Mouse (Mus musculus) limb, embryonic 15.5 days (tissue): ENCODE measurements around the gene Fabp2. TPM values are rescaled to one million over a fixed set of nuclear protein-coding genes. Genes with fewer than 3 reads are reported as not detected.
"Not testable (repeated sequence)": the region's sequence is repeated elsewhere in the genome, so short reads cannot be mapped to it uniquely, and the experiment has no call there.

ENCODE experiments used
- ATAC-seq: fragments of 200-750 bp; cut with Nextera tagmentation; 2 replicates; pipeline ENCODE4 v1.8.0; 2017; ENCODE audit warnings: low read depth, moderate TSS enrichment; ENCODE audit not compliant: insufficient number of reproducible peaks, low FRiP score, low TSS enrichment
- H3K27ac ChIP-seq: fragments of 300-500 bp; sonication (generic); 2 replicates; pipeline ENCODE4 v1.5.1; 2015; ENCODE audit warnings: moderate library complexity, mild to moderate bottlenecking, inconsistent platforms
- H3K27me3 ChIP-seq: fragments of 300-500 bp; sonication (generic); 2 replicates; pipeline ENCODE4 v1.6.1; 2015; ENCODE audit warnings: inconsistent platforms
- H3K36me3 ChIP-seq: fragments of 300-500 bp; sonication (generic); 2 replicates; pipeline ENCODE4 v1.6.1; 2015; ENCODE audit warnings: inconsistent platforms
- H3K4me1 ChIP-seq: fragments of 300-500 bp; sonication (generic); 2 replicates; pipeline ENCODE4 v1.6.1; 2015; ENCODE audit warnings: inconsistent platforms
- H3K4me2 ChIP-seq: fragments of 300-500 bp; sonication (generic); 2 replicates; pipeline ENCODE4 v1.6.1; 2015; ENCODE audit warnings: mild to moderate bottlenecking, inconsistent platforms
- H3K4me3 ChIP-seq: fragments of 300-500 bp; sonication (generic); 2 replicates; pipeline ENCODE4 v1.5.1; 2015; ENCODE audit warnings: mild to moderate bottlenecking, inconsistent platforms
- H3K9ac ChIP-seq: fragments of 300-500 bp; sonication (generic); 2 replicates; pipeline ENCODE4 v1.6.1; 2015; ENCODE audit warnings: inconsistent platforms
- H3K9me3 ChIP-seq: fragments of 300-500 bp; sonication (generic); 2 replicates; pipeline ENCODE4 v1.6.1; 2016; ENCODE audit warnings: inconsistent platforms
- WGBS: fragments of 180-500 bp; shearing (Covaris S2); methylation state at CpG from one replicate; pipeline ENCODE4 v1.1.7; 2015; 5-methylcytosine and 5-hydroxymethylcytosine counted together
- polyA plus RNA-seq: library from polyadenylated mRNA; unstranded; fragments of >200 nt; fragmentation: Nextera tagmentation; extraction: Ambion mirVana; gene quantifications from 2 replicates; pipeline ENCODE4 v1.2.1, GENCODE M21; 2015

Fabp2 gene
- polyA plus RNA-seq, 1 experiment from 2014 or later = not detected

DNA sequence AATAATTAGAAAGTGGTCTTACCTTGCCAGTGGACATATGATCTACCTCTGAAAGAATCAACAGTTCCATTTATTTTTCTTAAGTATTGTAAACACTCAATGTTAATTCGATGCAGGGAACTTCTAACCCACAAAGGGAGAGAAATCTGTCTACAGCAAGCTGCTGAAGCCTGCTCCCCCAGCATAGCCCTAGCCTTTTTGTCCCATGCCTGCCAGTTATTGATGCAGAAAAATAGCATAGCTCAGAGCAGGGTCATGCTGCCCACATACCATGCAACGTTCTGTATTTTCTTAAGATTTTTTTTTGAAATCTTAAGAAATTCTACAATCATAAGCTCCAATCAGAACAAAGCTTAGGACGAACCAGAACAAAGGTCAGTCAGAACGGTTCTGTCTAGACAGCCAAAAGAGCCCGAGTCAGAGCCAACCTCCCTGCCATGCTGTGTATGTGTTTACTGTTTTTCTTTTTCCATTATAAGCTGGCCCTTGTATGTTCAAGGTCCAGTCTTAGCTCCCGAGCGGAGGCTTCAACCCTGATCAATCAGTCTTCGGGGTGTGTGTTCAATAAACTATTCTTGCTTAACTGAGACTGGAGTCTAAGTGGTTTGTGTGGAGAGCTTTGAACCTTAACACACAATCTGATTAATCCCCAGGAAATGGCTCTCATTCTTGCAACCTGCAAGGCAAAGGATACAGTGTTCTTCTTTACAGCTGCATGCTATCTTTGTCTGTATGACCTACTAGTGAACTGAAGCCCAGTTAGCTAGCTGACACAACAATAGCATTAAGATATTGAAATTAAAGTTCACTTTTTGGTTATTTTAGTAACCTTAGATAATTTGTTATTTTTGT, 27.0 kb downstream of the Fabp2 start:
- Histone ChIP-seq H3K9me3 (no peaks in the 10 kb centered on the region), H3K4me1 (0 out of 2 replicates have a peak, but pooled peaks cover 4% of the 10 kb centered on the region), H3K36me3 (peaks cover 6% of the 10 kb centered on the region; the same call in 1 of the 2 replicates), H3K4me3 (no peak overlapping the region), H3K4me2 (no peak overlapping the region), H3K27ac (no peak overlapping the region), H3K27me3 (no peaks in the 10 kb centered on the region), H3K9ac (no peak overlapping the region)
- ATAC-seq = no peak
- 83% methylated on average over 8 of the region's 8 CpGs for WGBS

DNA sequence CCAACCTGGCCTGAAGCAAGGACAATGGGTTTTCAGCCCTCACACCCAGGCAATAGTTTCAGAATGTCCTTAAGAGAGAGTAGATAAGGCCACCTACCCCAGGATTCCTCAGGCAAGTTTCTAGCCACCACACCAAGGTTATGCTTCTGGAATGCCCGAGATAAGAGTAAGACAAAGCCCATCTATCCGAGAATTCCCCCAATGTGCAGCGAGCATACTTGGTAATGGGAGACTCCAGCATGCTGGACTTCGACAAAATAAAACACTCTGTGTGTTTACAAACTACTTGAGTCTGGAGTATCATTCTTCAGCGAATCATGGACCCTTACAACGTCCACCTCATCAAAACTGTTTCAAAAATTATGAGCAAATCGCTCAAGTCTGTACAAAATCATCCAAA, 28.3 kb downstream of the Fabp2 start:
- no peaks in the 10 kb centered on the region for H3K27me3 ChIP-seq
- H3K9me3 ChIP-seq = no peaks in the 10 kb centered on the region
- H3K27ac ChIP-seq = peak overlapping the region; percentile 88
- no peak overlapping the region; the same call in 1 of the 2 replicates for H3K4me2 ChIP-seq
- no peak for ATAC-seq
- no peak overlapping the region for H3K9ac ChIP-seq
- H3K36me3 ChIP-seq = peaks cover 12% of the 10 kb centered on the region
- WGBS = 68% methylated on average over 7 of the region's 7 CpGs
- H3K4me1 ChIP-seq = 0 out of 2 replicates have a peak, but pooled peaks cover 4% of the 10 kb centered on the region
- peak overlapping the region; percentile 57 for H3K4me3 ChIP-seq

DNA sequence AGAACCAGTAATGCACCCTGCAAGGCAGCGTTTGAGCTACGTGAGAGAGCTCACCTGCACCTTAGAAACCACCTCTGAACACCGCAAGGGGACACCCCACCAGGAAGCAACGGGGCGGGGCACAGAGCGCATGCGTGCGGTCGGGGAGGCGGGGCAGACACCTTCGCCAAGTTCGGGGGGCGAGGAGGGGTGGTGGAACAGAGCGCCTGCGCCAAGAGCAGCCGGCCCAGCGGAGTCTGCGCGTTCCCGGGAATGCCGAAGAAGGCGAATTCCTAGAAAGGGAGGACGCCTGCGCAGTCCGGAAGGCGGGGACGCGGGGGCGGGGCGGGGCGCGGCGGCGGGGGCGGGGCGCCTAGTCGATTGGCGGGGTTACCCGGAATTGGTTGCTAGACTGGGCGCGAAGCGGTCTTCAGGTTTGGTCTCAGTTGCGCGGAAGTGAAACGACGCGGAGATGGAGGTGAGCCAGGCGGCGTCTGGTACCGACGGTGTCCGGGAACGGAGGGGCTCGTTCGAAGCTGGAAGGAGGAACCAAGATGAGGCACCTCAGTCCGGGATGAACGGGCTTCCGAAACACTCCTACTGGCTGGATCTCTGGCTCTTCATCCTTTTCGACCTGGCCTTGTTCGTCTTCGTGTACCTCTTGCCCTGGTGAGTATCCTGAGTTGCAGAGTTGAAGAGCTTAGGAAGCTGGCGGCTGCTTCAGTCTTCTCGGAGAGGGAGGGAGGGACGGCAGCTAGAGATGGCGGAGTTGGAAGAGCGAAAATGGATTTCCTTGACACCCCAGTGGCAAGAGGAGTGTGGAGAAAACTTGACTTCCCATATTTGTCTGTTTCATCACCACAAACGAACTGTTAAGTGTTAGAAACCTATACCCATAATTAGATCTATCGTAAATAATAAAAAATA, 29.4 kb downstream of the Fabp2 start, which contains the start of gene 1810037I17Rik:
Gene 1810037I17Rik (plus strand): TSS at position 195 of the 906 bp plus-strand sequence.
- Histone ChIP-seq H3K36me3 (peaks cover 12% of the 10 kb centered on the region), H3K4me3 (peak within 1 kb of the TSS; percentile 57), H3K27ac (peak within 1 kb of the TSS; percentile 88), H3K27me3 (no peaks in the 10 kb centered on the region), H3K4me2 (peak within 1 kb of the TSS; percentile 51), H3K9me3 (no peaks in the 10 kb centered on the region), H3K9ac (peak within 1 kb of the TSS; percentile 61), H3K4me1 (0 out of 2 replicates have a peak, but pooled peaks cover 4% of the 10 kb centered on the region)
- under 1% methylated on average over 68 of the region's 68 CpGs for WGBS
- ATAC-seq = peak; percentile 98

DNA sequence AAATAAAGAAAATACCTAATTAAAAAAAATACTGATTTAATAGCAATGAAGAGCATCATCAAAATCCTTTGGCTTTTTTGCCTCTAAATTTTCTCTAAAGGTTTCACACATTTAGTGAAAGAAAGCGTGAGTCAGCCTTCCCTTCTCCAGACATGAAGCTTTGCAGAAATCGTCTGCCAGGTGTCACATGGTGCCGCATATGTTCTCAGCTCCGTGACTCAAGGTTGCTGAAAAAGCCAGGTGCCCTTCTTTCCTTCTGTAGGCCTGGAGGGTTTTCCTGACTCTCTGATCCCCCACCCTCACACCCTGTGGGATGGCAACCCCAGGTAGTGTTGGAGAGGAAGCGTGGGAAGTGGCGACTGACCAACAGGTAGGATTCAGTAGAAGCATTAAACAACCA, 34.9 kb downstream of the Fabp2 start:
- Histone ChIP-seq H3K27me3 (no peaks in the 10 kb centered on the region), H3K4me3 (no peak overlapping the region), H3K36me3 (peaks cover 18% of the 10 kb centered on the region), H3K9me3 (no peaks in the 10 kb centered on the region), H3K4me2 (no peak overlapping the region), H3K4me1 (no peaks in the 10 kb centered on the region), H3K27ac (no peak overlapping the region), H3K9ac (no peak overlapping the region)
- WGBS = 89% methylated on average over 6 of the region's 6 CpGs
- no peak for ATAC-seq

DNA sequence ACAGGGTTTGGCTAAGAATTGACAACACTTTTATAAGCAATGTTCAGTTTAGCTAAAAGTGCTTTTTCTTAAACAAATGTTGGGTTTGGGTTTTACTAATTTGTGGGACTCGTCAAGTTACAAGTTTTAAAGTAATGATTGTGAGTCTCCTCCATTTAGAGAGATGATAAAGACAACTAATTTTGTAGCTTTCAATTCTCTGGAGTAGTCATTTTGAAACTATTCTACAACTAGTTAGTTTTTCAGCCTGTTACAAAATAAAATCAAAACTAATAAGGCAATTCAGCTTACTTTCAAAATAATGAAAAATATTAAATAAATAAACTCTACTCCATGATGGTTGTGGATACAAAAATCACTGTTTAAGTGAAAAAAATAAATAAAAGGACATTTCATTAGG, 37.6 kb downstream of the Fabp2 start:
- H3K27me3 ChIP-seq = no peaks in the 10 kb centered on the region

DNA sequence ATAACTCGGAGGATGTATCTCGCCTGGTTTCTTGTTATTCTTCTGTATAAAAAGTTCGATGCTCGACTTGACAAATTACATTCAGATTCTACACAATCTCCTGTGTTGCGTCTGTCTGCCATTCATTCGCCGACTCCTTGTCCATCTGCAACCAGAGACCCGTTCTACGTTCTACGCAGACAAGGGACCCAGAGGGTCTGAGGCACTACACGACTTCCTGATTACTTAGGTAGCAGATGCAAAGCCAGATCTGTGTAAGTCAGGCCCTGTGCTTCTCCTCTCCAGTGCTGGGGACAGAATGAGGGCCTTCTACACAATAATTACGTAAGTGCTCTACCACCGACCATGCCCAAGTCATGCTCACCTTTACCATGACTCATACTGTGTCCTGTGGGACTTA, 42.3 kb downstream of the Fabp2 start:
- not testable (repeated sequence) for H3K4me1 ChIP-seq, H3K4me3 ChIP-seq, H3K9me3 ChIP-seq, H3K27ac ChIP-seq, H3K36me3 ChIP-seq, H3K9ac ChIP-seq, ATAC-seq, H3K27me3 ChIP-seq, H3K4me2 ChIP-seq
- 83% methylated on average over 13 of the region's 13 CpGs for WGBS

More for the DNA sequence above, 37.6 kb downstream of the Fabp2 start:
- H3K36me3 ChIP-seq = peaks cover 7% of the 10 kb centered on the region
- H3K27ac ChIP-seq = no peak overlapping the region
- no peak overlapping the region for H3K9ac ChIP-seq
- H3K4me1 ChIP-seq = no peaks in the 10 kb centered on the region
- H3K4me2 ChIP-seq = no peak overlapping the region
- ATAC-seq = no peak
- no peak overlapping the region for H3K4me3 ChIP-seq
- no peaks in the 10 kb centered on the region for H3K9me3 ChIP-seq
- 87% methylated on average over 1 of the region's 1 CpGs for WGBS

DNA sequence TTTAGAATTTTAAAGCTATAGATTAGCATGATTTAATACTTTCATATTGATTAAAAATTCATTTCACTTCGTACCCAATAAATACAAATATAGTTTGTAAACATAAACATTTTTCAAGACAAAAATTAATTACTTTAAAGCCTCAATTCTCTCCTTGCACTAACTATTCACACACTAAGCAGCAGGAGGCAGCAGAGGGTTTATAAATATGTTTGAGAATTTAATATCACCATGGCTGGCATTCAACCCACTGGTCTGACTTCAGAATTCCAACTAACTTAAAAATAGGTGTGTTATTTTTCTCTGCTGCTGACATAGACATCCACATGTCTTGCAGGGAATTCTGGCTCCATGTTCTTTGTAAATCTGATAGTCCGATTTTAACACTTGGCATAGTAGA, 44.3 kb downstream of the Fabp2 start:
- Histone ChIP-seq H3K9me3 (no peaks in the 10 kb centered on the region), H3K27ac (no peak overlapping the region), H3K4me2 (no peak overlapping the region), H3K9ac (no peak overlapping the region), H3K4me3 (no peak overlapping the region), H3K4me1 (no peaks in the 10 kb centered on the region), H3K27me3 (no peaks in the 10 kb centered on the region), H3K36me3 (no peaks in the 10 kb centered on the region; the same call in 1 of the 2 replicates)
- 69% methylated on average over 2 of the region's 2 CpGs for WGBS
- no peak for ATAC-seq

DNA sequence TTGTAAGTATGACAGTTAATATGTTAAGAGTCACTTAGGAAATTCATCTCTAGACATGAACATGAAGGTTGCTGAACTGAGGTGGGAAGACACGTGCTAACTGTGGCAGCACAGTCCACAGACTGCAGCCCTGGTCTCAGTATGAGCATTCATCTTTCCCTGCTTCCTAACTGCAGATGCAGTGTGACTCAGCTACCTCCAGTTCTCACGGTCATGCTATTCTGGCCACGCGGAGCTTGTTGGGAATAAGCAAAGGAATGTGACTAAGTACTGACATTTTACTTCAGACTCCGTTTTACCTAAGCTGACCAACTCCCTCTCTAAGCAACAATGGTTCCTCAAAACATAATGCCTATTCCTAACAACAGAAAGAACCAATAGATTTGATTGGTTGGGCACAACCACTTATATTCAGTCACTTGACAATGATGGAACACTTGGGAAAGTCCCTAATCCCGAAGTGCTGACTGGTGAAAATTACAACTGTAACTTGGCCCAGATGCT, 48.6 kb downstream of the Fabp2 start:
- H3K4me3 ChIP-seq = no peak overlapping the region
- no peak overlapping the region for H3K9ac ChIP-seq
- 78% methylated on average over 6 of the region's 6 CpGs for WGBS
- no peaks in the 10 kb centered on the region for H3K27me3 ChIP-seq
- no peaks in the 10 kb centered on the region for H3K9me3 ChIP-seq
- H3K4me2 ChIP-seq = no peak overlapping the region
- no peaks in the 10 kb centered on the region for H3K4me1 ChIP-seq
- H3K27ac ChIP-seq = no peak overlapping the region
- H3K36me3 ChIP-seq = peaks cover 4% of the 10 kb centered on the region; the same call in 1 of the 2 replicates
- ATAC-seq = no peak

Other genes starting within 250 kb of the Fabp2 start
- 3.1 and 3.3 TPM in 2 replicates for gene Pde5a, start 166.1 kb upstream of the Fabp2 start, polyA plus RNA-seq
- gene Gm10959, start 24.3 kb downstream of the Fabp2 start, polyA plus RNA-seq = not detected in 2 replicates
- gene 1810037I17Rik, start 29.1 kb downstream of the Fabp2 start, polyA plus RNA-seq = 119 and 138 TPM in 2 replicates
- gene Usp53, start 89.4 kb downstream of the Fabp2 start, polyA plus RNA-seq = 8.1 and 10.3 TPM in 2 replicates
- gene Myoz2, start 139.9 kb downstream of the Fabp2 start, polyA plus RNA-seq = 23.0 and 75.0 TPM in 2 replicates